Mouse (Mus musculus) CD4-positive, CD25-positive, alpha-beta regulatory T cell, adult 4 months (primary cell): Measurements from ENCODE around the gene Btk. TPM values are rescaled to one million over a fixed set of nuclear protein-coding genes. Genes with fewer than 3 reads are reported as not detected.

ENCODE experiments used
- ATAC-seq: one replicate; pipeline ENCODE4 v1.8.0; 2017
- polyA plus RNA-seq, 2 experiments: library from polyadenylated mRNA; unstranded; fragments of 100-300 nt; shearing (Covaris generic); gene quantifications; one replicate each; pipeline ENCODE4 v1.2.1; 2017

The Btk gene
- polyA plus RNA-seq, result 1 to 10 TPM in 1 of 2 experiments, under 1 TPM in 1; 0.38 to 2.2 TPM

- ATAC-seq, result no peak
These were observed at the start of gene Btk for GRCm38 (mm10) chrX:134582888-134583669. TSS of gene Btk (minus strand) at chrX:134583570.

GRCm38 (mm10) chrX:134632710-134633109 is 49.3 kb upstream of the Btk start:
- no peak for ATAC-seq

- no peak for ATAC-seq
These were observed 44.8 kb upstream of the Btk start for GRCm38 (mm10) chrX:134628200-134628599.

DNA sequence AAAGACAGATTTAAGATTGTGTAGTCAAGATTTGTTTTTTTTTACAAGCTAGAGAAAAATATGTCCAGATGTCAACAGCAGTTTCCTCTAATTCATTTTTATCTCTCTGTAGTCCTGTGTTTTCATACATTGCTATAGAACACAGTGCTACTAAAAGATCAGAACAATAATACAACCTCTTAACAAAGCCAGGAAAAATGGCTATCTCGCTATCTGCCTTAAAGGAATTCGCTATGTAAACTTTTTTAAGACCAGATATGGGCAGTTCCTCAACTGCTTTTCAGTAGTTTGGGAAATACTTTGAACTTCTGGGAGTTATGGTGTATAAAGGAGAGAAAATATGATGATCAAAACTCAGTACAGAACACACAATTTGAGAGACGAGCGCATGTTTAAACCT is 40.0 kb upstream of the Btk start:
- no peak for ATAC-seq

- ATAC-seq, result no peak
These were observed 38.3 kb upstream of the Btk start for GRCm38 (mm10) chrX:134621685-134622084.

DNA sequence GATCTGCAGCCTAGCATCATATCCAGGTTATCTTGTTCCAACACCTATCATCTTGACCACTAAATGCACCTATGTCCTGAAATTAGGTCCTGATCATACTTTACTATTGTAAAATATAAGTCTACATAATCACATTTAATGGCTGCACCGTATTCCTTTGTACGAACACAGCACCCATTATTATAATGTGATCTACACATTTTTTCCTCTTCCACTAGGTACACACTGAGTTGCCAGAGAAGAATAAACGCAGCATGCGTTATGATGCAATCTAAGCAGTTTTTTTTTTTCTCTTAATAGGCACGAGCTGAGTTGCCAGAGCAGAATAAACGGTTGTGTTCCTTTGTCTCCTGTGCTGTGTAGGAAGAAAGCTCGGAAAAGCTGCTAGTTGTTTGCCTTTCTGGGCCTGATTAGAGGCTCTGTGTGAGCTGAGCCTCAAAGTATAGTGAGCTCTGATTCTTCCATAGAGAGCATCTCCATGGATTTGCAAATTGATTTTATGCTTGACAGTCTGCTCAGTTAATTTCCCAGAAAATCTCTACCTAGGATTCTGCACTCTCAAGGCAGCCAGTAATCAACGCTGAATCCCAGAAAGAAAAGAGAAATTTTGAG is 37.0 kb upstream of the Btk start:
- ATAC-seq, result no peak

- ATAC-seq, result no peak
These were observed 36.3 kb upstream of the Btk start for GRCm38 (mm10) chrX:134619695-134620094.

DNA sequence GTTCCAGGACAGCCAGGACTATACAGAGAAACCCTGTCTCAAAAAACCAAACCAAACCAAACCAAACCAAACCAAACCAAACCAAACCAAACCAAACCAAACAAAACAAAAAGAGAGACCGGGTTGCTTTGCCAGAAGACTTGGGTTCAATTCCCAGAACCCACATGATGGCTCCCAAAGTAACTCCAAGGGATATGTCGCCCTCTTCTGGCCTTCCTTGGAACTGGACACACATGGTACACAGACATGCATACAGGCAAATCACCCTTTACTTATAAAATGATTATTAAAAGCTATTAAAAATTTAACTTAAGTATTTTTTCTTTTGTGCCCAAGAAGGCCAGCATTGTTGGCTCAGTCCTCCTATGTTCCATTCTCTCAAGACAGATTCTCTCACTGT is 30.9 kb upstream of the Btk start:
- ATAC-seq, result no peak

DNA sequence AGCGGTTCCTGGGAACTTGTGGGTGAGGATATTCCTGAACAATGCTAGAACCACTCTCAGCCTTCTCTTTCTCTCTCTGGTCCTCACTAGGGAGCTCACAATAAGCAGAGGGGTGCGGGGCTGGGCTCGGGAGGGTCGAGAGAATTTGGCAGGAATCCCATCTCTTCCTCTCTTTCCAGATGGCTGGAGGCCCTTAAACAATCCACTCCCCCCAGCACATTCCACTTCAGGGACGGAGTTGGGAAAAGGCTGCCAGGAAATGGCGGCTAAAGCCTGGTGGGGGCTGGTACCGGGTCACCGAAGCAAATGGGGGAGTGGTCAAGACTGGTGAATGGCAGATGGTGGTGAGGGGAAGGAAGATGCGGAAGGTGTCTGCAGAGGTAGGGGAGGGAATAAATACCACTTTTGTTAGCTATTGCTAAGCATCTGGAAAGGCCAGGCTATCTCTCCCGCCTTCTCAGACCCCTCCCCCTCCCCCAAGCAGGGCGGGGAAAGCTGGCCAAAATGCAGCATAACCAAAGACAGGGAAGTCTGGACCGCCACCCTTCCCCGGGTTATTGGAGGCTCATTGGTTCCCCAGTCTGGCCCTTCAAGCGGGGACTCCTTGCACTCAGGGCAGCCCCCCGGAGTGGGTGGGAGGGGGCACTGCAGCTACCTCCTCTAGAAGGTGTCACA is 29.1 kb upstream of the Btk start:
- ATAC-seq, result no peak

- ATAC-seq, result no peak
These were observed 27.6 kb upstream of the Btk start for GRCm38 (mm10) chrX:134610984-134611383.

DNA sequence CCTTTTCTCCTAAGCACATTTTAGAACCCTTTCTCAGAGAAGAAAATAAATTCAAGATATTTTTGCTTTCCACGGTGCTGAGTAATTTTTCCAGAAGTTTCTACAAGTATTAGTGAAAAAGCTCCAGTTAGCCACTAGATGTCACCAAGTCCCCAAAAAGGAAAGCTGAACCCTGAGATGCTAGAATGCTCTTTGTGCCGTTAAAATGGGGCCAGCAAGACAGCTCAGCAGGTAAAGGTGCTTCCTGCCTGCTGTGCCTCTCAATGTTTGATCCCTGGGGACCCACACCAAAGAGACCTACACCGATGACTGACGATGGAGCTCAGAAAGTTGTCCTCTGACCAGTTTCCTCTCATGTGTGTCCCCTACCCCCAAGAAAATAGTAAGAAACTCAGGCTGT is 26.1 kb upstream of the Btk start:
- peak; percentile 92 for ATAC-seq

DNA sequence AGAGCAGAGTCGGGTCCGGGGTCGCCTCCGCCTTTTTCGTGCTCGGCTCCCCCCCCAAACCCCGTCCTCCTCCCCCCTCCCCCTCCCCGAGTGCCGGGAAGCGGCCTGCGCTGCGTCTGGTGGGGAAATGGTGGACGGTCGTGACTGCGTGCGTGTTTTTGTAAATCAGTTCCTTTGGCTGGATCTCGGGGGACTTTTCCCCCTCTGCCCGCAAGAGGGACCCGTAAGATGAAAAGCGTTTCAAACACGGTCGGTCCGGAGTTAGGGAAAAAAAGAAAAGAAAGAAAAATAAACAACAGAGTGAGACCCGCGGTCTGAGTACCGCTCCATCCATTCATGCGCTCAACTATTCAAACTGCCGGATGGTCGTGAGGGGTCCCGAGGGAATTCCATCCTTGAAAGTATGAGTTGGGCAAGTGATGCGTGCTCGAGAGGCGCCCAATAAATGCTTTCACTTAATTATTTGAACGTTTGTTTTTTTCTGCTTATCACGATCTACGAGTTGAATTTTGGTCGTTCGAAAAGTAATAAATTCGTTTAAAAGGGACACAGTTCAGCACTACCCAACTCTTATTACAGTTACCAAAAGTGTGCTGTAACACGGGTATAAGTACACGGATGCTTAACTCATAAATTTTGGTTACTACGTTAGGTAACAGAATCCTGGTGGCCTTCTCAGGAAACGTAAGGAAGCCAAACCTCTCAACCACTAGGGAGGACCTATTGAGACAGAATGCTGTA is 18.2 kb upstream of the Btk start:
- peak; percentile 23 for ATAC-seq

DNA sequence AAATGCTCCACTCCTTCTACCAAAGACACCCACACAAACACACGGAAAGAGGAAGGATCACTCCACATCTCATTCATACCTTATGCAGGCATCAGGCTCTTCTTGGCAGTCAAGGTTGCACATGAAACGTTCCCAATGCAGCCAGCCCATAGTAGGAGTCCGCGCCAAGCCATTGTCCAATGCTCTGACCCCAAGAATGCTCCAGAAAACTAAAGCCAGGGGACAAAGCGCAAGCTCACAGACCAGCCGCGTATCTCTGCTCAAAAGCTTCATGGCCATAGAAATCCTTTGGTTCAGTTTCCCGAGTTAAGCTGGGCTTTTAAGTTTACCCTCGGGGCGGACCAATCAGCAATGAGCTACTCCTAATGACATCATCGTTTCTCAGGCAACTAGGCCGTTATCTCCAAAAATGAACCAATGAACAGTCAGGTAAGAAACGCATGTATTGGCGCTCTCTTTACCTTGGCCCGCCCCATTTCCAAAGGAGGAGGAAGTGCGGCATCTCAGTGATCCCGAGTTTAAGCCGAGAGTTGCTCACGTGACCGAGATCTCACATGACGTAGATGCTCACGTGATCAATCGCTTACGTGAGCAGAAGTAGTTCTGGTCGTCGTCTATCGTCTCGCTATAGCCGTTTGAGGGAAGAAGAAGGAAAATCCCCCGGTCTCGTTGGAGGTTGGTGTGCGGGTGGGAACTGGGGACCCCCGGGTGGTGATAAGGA is 17.4 kb upstream of the Btk start, which contains the start of the genes Gla and Hnrnph2:
TSS of gene Gla (minus strand) at position 467 of the 721 bp plus-strand sequence.
TSS of gene Hnrnph2 (plus strand) at position 521 of the 721 bp plus-strand sequence.
- ATAC-seq, result peak; percentile 93

DNA sequence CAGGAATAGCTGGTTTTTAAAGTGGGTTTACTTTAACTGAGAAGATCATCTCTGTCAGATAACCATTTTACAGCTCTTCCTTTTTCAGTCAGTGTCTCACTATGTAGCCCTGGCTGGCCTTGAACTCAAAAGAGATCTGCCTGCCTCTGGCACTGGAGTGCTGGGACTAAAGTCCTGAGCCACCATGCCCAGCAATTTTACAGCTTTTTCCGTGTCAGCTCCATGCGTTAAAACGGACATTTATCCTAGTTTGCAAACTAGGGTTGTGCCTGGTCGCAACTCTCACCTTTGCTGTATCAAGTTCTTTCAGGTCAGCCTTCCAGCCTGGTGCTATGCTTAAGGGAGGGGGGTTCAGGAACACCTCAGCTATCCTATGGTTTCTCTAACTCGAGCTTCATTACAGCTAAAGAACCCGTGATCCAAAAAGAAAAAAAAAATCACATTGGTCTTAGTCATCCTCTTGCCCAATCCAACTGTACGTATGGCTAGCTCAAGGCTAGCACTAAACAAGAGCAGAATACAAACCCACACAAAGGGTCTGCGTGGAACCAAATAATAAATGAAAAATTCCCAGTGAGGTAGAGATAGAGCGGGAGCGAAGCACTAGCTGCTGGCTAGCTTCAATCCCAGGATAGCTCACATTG is 16.7 kb upstream of the Btk start:
- no peak for ATAC-seq

GRCm38 (mm10) chrX:134589836-134590235 is 6.5 kb upstream of the Btk start:
- ATAC-seq, result no peak

GRCm38 (mm10) chrX:134588997-134589396 is 5.6 kb upstream of the Btk start:
- ATAC-seq, result no peak

GRCm38 (mm10) chrX:134588261-134588660 is 4.9 kb upstream of the Btk start:
- no peak for ATAC-seq

DNA sequence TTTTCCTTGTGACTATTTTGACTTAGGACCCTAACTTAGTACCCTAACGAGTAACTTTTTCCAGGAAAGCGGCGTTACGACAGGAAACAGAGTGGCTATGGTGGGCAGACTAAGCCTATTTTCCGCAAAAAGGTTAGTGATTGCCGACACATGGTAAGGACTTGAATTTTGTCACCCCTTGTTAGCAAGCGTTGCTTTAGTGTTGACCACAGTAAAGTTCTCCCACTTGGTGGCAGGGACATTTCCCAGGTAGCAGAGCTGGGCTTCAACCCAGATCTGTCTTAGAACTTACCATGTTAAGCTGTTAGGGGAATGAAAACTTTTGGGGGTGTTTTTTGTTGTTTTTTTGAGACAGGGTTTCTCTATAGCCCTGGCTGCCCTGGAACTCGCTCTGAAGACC is 3.1 kb upstream of the Btk start:
- no peak for ATAC-seq

DNA sequence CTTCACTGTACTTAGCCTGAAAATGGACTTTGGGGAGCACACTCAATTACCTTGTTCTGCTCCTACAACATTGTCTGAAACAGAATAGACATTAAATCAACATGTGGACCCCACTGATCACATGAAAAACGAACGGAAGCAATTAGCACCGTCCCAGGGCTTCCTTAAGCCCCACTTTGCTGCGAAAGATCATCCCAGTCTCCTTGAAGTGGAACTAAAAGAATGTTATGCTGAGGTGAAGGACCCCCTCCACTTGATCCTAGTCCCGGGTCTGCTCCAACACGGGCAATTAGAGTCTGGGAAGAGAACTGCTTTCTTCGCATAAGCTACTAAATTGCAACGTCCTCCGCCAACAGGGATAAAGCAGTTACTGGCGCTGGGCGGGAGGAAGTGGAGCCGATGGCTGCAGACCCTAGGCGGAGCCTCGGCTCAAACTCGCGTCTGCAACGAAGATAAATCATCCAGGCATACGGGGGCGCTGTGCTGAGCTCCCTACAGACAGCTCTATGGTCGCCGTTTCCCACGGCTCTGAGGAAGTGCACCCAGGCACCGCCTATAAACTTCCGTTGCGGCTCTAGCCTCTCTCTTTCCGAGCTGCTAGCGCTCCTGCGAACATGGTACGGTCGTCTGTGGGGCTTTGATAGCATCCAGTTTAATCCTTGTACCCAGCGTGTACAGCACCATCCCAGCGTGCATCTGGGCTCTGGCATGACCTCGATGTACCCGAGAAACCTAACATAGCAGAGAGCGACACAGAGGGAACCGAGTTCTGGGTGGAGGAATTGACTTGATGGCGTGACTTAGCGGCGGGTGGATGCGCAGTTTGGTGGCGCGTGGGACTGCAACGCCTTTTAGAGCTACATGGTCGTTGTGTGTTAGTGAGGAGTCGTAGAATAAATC is 2.0 kb upstream of the Btk start, which contains the start of gene Rpl36a:
TSS of gene Rpl36a (plus strand) at position 552 of the 900 bp plus-strand sequence.
- ATAC-seq, result peak; percentile 96

GRCm38 (mm10) chrX:134582270-134582669 is 1.1 kb downstream of the Btk start:
- ATAC-seq, result no peak
